Mouse (Mus musculus) frontal cortex, adult (tissue): ENCODE results near the gene Slc2a13.
A peak's percentile ranks its signal among the peaks of the same experiment; 100 is the strongest.

Source experiments
- ATAC-seq: cut with Nextera tagmentation; 2 replicates; pipeline ENCODE4 v1.9.2; 2017; ENCODE audit warnings: mild to moderate bottlenecking, moderate library complexity, mixed read lengths; ENCODE audit not compliant: low TSS enrichment

Gene Slc2a13

DNA sequence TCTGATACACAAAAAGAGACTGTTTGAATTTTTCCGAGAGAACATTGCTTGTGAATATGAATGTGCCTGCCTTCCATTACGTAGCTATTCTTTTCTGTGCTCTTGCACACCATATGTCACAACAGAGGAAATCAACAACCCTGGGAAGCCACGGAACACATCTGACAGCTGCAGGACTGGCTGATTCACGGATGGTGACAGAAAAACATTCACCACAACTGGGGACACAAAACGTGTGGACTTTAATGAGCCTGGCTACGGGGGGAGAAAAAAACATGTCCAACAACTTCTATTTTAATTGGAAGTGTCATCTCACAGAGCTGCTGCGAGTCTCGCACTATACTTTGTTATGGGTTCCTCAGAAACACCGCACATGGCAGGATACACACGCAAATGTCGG, 196.0 kb downstream of the Slc2a13 start:
- ATAC-seq: peak; percentile 54

DNA sequence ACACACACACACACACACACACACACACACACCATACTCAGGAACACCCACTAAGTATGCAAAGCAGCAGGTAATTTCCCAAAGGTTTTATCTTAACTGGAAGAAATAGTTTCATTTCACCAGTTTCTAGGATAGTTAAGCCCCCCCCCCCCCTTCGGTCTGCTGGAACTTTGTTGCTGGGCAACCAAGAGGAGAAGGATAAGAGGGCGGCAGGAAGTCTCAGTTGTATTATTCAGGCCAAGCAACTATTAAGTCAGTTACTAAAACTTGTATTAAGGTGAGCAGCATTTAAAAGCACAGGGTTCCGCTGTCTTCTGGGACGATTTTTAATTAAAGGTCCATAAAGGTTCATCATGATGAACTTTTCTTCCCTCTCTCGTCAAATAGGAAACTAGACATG, 198.6 kb downstream of the Slc2a13 start:
- no peak for ATAC-seq

DNA sequence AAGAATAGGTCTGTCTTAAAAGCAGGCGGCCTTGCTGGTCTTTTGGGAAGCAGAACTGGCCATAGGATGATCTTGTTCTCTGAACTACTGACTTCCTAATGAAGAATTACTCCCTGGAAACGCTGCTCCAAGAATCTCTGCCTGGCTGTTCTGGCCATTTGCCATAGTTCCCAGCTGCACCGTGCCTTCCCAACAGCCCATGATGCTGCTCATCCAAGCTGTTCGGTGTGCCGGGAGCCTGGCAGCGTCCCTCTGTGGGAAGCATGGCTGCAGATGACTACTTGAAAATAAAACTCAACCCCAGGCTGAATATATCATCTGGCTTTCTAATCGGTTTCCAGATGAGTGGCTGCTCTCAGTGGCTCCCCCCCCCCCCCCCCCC, 199.9 kb downstream of the Slc2a13 start:
- ATAC-seq: peak; percentile 29; the same call in 1 of the 2 replicates

DNA sequence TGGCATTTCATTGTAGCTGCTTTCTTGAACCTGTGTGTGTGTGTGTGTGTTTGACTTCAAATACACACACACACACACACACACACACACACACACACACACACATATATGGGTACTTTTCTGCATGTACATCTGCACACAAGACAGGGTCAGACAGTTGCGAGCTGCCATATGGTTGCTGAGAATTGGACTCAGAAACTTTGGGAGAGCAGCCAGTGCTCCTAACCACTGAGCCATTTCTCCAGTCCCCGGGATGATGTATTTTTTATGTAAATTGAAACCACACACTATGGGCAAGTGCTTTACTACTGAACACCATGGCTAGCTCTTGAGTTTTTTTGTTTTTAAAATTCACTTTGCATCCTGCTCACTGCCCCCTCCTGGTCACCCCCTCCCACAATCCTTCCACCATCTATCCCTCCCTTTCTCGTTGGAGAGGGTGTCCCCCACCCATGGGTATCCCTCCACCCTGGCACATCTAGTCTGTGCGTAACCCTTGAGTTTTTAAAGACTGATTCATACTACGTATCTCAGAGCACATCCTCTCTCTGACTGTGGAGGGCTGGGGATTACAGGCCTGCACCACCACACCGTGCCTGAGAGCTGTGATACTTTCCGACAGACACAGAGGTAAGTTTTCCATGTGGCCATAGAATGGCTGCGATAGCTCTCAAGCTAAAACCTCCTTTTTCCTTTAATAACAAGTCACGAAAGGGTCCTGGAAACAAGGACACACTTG, 200.4 kb downstream of the Slc2a13 start:
- ATAC-seq: no peak

DNA sequence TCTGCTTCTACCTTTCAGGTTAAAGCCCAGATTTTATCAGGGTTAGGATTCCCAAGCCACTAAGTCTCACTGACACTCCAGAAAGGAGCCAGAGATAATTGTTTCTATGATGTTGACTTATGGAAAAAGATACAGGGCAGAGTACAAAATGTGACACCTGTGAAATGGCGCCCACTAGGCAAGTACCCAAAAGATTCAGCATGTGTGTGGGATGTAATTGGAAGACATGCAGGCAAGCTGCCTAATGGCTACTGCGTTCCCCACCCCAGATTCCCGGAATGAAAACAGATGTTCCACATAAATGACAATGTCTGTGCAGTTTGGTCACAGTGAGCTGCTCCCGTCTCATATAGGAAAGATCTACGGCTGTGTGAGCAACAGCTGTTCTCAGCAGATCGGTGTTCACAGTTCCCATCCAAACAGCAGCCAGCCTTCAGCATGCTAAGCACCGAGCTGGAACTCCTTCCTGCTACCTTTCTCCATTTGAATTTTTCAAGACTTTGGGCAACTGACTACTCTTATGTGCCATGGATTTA, 201.1 kb downstream of the Slc2a13 start:
- no peak for ATAC-seq

GRCm38 (mm10) chr15:91369736-91370449, 203.2 kb downstream of the Slc2a13 start:
- ATAC-seq: peak; percentile 78

GRCm38 (mm10) chr15:91360495-91360894, 212.6 kb downstream of the Slc2a13 start:
- no peak for ATAC-seq

DNA sequence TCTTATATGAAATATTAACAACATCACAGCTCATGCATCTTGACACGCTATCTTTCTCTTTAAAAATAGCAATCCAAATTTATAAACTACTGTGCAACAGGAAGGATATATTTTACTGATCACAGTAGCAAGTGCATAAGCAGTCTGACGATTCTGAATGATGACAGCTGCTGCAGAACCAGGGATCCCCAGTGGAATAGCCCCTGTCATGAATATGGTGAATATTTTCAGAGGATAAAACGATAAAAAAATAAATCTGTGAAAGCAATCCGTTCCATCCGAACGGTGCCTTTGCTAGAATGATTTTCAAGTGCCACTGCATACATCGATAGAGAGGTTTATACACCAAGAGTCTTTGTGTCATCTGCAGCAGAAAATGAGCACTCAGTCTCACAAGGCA, 222.1 kb downstream of the Slc2a13 start:
- peak; percentile 35; the same call in 1 of the 2 replicates for ATAC-seq

- no peak for ATAC-seq
Observed at GRCm38 (mm10) chr15:91338350-91338749, 234.7 kb downstream of the Slc2a13 start.

- ATAC-seq: peak; percentile 88
Observed at GRCm38 (mm10) chr15:91334416-91334900, 238.6 kb downstream of the Slc2a13 start.

GRCm38 (mm10) chr15:91327748-91328147, 245.3 kb downstream of the Slc2a13 start:
- no peak for ATAC-seq

DNA sequence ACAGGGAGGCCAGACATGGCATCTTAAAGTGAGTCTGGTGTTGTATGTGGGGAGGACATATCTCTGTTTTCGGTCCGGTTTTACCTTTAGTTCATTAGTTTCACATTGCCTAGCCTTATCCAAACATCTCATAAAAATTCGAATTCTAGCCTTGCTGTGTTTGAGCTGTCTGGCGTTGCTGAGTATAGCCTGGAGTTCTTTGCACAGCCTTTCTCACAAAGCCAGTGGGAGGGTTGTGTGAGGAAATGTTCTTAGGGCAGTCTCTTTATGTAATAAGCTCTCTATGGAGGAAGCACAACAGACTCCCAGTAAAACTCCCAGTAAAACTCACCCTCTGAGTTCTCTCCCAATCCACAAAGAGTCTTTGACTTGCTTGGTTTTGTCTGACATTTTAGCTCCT, 246.0 kb downstream of the Slc2a13 start:
- peak; percentile 95 for ATAC-seq

DNA sequence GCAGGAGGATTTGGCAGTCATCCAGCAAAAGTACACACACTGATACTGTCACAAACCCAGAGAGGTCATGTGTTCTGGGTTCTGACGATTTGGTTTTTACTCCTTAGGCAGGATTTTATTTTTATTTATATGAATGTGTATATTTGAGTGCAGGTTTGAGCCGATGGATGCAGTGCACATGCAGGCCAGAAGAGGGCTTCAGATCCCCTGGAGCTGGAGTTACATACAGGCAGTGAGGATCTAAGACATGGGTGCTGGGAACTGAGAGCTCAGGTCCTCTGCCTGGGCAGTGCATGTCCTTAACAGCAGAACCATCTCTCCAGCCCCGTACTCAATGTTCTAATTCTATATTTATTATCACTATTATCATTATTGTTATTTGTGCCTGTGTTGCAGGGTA, 253.7 kb downstream of the Slc2a13 start:
- ATAC-seq: no peak

GRCm38 (mm10) chr15:91316964-91317363, 256.1 kb downstream of the Slc2a13 start:
- ATAC-seq: peak; percentile 70

GRCm38 (mm10) chr15:91314402-91315318, 258.4 kb downstream of the Slc2a13 start:
- ATAC-seq: peak; percentile 78

DNA sequence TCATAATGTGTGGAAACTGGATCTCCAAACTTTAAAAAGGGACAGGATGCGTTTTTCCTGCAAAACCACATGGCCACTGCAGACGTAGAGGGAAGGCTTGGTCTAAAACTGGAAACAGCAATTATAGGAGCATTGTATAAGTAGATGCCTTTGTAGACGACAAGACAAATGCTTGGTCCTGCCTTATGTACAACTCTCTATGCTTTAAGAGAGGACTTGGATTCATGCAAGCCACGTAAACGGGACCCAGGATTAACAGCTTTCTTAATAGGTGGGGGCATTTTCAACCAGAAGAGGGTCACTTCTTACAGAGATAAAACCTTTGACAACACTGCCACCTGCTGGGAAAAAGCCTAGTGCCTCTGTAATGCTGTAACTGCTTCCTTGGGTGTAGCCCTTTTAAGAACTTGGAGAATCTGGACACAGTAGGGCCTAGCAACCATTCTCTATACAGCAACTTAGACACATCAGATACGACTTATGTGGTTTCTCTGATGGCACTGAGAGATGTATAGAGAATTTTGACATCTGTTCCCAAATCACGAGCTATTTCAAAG, 268.7 kb downstream of the Slc2a13 start:
- ATAC-seq: peak; percentile 56

- ATAC-seq: peak; percentile 50; the same call in 1 of the 2 replicates
Observed at GRCm38 (mm10) chr15:91301366-91301765, 271.7 kb downstream of the Slc2a13 start.

DNA sequence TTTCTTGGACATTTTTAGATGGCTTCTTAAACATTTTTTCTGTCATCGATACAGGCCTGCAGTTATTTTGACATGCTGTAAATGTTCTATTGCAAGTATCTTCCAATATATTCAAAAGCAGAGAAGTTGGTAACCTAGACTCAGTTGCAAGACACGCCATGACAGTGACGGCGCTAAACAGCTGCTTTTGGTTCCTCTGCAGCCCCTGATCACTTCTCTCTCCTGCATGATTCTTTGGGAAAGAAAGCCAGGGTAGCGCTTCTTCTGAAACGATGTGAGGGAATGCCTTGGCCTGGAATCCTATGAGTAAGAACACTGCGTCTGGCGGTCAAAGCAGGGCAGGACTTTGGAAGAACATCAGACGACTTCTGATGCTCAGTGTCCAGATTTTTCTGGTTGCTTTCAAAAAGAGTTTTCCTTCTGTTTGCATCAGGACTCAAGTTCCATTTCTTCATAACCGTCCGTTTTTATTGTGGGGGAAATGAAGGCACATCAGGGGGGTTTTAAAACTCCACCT, 273.7 kb downstream of the Slc2a13 start:
- no peak for ATAC-seq

- 0 out of 2 replicates have a peak, but pooled peaks have one; percentile 3 for ATAC-seq
Observed at GRCm38 (mm10) chr15:91283418-91283817, 289.6 kb downstream of the Slc2a13 start.

DNA sequence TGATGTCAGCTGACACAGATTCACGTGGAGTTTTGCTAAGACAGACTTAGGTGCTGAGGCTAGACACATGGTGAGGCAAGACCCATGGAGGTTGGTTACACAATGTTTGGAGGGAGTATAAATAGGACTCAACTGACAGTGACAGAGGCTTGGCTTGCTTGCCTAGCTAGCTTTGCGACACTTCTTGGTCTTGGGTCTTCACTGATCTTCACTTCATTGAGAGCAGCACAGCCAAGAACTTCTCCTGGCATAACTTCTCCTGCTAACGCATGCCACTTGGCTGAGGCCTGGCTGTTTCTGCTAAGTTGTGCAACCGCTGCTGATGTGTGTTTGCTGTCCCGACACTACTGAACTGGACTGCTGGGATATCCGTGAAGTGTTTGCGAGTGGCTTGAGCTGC, 290.2 kb downstream of the Slc2a13 start:
- ATAC-seq: peak; percentile 62

DNA sequence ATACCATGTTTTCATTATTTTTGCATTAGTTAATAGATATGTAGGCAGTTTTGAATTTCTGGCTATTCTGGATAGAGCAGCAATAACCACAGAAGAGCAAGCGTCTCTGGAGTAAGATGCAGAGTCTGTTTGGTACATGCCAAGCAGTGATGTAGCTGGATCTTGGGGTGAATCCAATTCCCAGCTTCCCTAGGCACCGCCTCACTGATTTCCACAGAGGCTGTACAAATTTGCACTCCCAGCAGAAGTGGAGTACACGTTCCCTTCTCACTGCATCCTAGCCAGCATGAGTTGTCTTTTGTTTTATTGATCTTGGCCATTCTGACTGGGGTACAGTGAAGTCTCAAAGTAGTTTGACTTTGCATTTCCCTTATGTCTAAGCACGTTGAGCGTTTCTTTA, 291.5 kb downstream of the Slc2a13 start:
- peak; percentile 48; the same call in 1 of the 2 replicates for ATAC-seq
